ENCODE assay signal across 8 mouse cellular contexts in genomic region chr15:94590083-94590482, GRCm38 (mm10). TPM values are rescaled to one million over a fixed set of nuclear protein-coding genes. Genes with fewer than 3 reads are reported as not detected.
DNase-seq lines count a peak whose midpoint lies in the region; ATAC-seq and TF ChIP-seq lines count a peak whose summit lies in the region.

No protein-coding gene starts in this region.

- ATAC-seq in heart, postnatal 0 days (ENCODE audit: insufficient read depth, low read depth), result no peak
- ATAC-seq in hindbrain, embryonic 13.5 days (ENCODE audit: low FRiP score), result peak; percentile 41
- ATAC-seq in midbrain, embryonic 13.5 days, result no peak

- no peak for TF ChIP-seq POLR2A in bone marrow macrophage, adult 2 months (IDR thresholded peaks at IDR 0.05; ENCODE audit: borderline replicate concordance, low read depth, low read length)

- peaks cover 3% of the 10 kb centered on the region; the same call in 1 of the 2 replicates for H3K4me1 ChIP-seq in heart, postnatal 0 days (ENCODE audit: control insufficient read depth, insufficient read depth)
- peaks cover 34% of the 10 kb centered on the region for H3K4me1 ChIP-seq in bone marrow macrophage, adult 2 months (ENCODE audit: control insufficient read depth, insufficient read depth, low read length)
- peaks cover 13% of the 10 kb centered on the region for H3K4me1 ChIP-seq in hindbrain, embryonic 13.5 days (replicated peaks)
- H3K4me1 ChIP-seq in midbrain, embryonic 13.5 days (replicated peaks), result peaks cover 21% of the 10 kb centered on the region

- peak overlapping the region; percentile 59 for H3K4me2 ChIP-seq in heart, postnatal 0 days (ENCODE audit: low read depth, low read length)
- H3K4me2 ChIP-seq in hindbrain, embryonic 13.5 days, result peak overlapping the region; percentile 46
- peak overlapping the region; percentile 50 for H3K4me2 ChIP-seq in midbrain, embryonic 13.5 days (replicated peaks)

- no peak for TF ChIP-seq CTCF in heart, postnatal 0 days (IDR thresholded peaks at IDR 0.05; ENCODE audit: low read depth)
- no peak for TF ChIP-seq CTCF in bone marrow macrophage, adult 2 months (IDR thresholded peaks at IDR 0.05; ENCODE audit: low read depth, low read length)

- 11% methylated on average over 8 of the region's 8 CpGs for WGBS in heart, postnatal 0 days
- WGBS in hindbrain, embryonic 13.5 days, result 12% methylated on average over 8 of the region's 8 CpGs
- WGBS in midbrain, embryonic 13.5 days, result 13% methylated on average over 8 of the region's 8 CpGs

- H3K36me3 ChIP-seq in heart, postnatal 0 days (replicated peaks; ENCODE audit: control insufficient read depth, insufficient read depth, low read length), result peaks cover 14% of the 10 kb centered on the region
- H3K36me3 ChIP-seq in hindbrain, embryonic 13.5 days, result peaks cover 10% of the 10 kb centered on the region
- H3K36me3 ChIP-seq in midbrain, embryonic 13.5 days, result peaks cover 9% of the 10 kb centered on the region

- DNase-seq in heart, postnatal 0 days (ENCODE audit: low spot score), result no peak
- no peak for DNase-seq in heart, postnatal 10 days
- no peak for DNase-seq in left cerebral cortex, adult 18-20 months (ENCODE audit: low spot score in 2 of 2)
- no peak for DNase-seq in spleen, postnatal 4 days (ENCODE audit: low spot score in 2 of 2)
- DNase-seq in frontal cortex, postnatal 25 days (ENCODE audit: low spot score in 2 of 2), result no peak

- intact Hi-C loops in heart, postnatal 10 days (cut with DNase I), result no loop called here

- no peak overlapping the region for H3K27ac ChIP-seq in heart, postnatal 0 days (ENCODE audit: low read depth)
- peak overlapping the region; percentile 100 for H3K27ac ChIP-seq in bone marrow macrophage, adult 2 months (ENCODE audit: insufficient read depth, low read depth, low read length)
- H3K27ac ChIP-seq in hindbrain, embryonic 13.5 days, result peak overlapping the region; percentile 66
- no peak overlapping the region for H3K27ac ChIP-seq in midbrain, embryonic 13.5 days

- no peaks in the 10 kb centered on the region for H3K27me3 ChIP-seq in heart, postnatal 0 days (ENCODE audit: control insufficient read depth, insufficient read depth, low read length)
- no peaks in the 10 kb centered on the region for H3K27me3 ChIP-seq in hindbrain, embryonic 13.5 days
- no peaks in the 10 kb centered on the region for H3K27me3 ChIP-seq in midbrain, embryonic 13.5 days

- H3K4me3 ChIP-seq in heart, postnatal 0 days (ENCODE audit: low read depth, low read length), result peak overlapping the region; percentile 100
- peak overlapping the region; percentile 42; the same call in 1 of the 2 replicates for H3K4me3 ChIP-seq in bone marrow macrophage, adult 2 months (ENCODE audit: insufficient read depth, low read length)
- H3K4me3 ChIP-seq in hindbrain, embryonic 13.5 days, result peak overlapping the region; percentile 89
- peak overlapping the region; percentile 93 for H3K4me3 ChIP-seq in midbrain, embryonic 13.5 days (replicated peaks)

- H3K9ac ChIP-seq in heart, postnatal 0 days (replicated peaks; ENCODE audit: low read depth, low read length), result no peak overlapping the region
- H3K9ac ChIP-seq in hindbrain, embryonic 13.5 days, result peak overlapping the region; percentile 56
- peak overlapping the region; percentile 44; the same call in 1 of the 2 replicates for H3K9ac ChIP-seq in midbrain, embryonic 13.5 days (replicated peaks)

- TF ChIP-seq EP300 in heart, postnatal 0 days (IDR thresholded peaks at IDR 0.05; ENCODE audit: low read depth), result no peak

- no peaks in the 10 kb centered on the region for H3K9me3 ChIP-seq in heart, postnatal 0 days (replicated peaks; ENCODE audit: control insufficient read depth, low read length)
- H3K9me3 ChIP-seq in hindbrain, embryonic 13.5 days, result no peaks in the 10 kb centered on the region
- no peaks in the 10 kb centered on the region for H3K9me3 ChIP-seq in midbrain, embryonic 13.5 days

RNA-seq across cellular contexts. Expression of gene Twf1, which starts 0.4 kb away (rescaled TPM):
- 12.8 and 26.0 TPM in 2 replicates for total RNA-seq in heart, postnatal 0 days (2014; rRNA removed; ENCODE audit: low replicate concordance)
- polyA plus RNA-seq in heart, postnatal 0 days (2015; fragmentation: Nextera tagmentation; extraction: Ambion mirVana), result 28.3 and 30.7 TPM in 2 replicates
- total RNA-seq in heart, postnatal 10 days (2021), result 10 to 100 TPM; 35.4 to 45.2 TPM
- polyA plus RNA-seq in bone marrow macrophage, adult 2 months (2012; ENCODE audit: insufficient read depth, insufficient read length, missing spikeins), result 109 and 114 TPM in 2 replicates
- 92.3 and 94.9 TPM in 2 replicates for polyA plus RNA-seq in hindbrain, embryonic 13.5 days (2015; fragmentation: Nextera tagmentation; extraction: Ambion mirVana)
- polyA plus RNA-seq in midbrain, embryonic 13.5 days (2015; fragmentation: Nextera tagmentation; extraction: Ambion mirVana), result 97.1 and 103 TPM in 2 replicates
- 10 to 100 TPM; 40.5 to 41.0 TPM for total RNA-seq in left cerebral cortex, adult 18-20 months (2021)

RNA-seq across cellular contexts. Expression of gene Tmem117, which starts 38.9 kb away (rescaled TPM):
- 2.5 and 3.6 TPM in 2 replicates for total RNA-seq in heart, postnatal 0 days (2014; rRNA removed; ENCODE audit: low replicate concordance)
- polyA plus RNA-seq in heart, postnatal 0 days (2015; fragmentation: Nextera tagmentation; extraction: Ambion mirVana), result 2.5 and 3.5 TPM in 2 replicates
- total RNA-seq in heart, postnatal 10 days (2021), result 10 to 100 TPM; 11.3 to 12.1 TPM
- 0.54 and 0.79 TPM in 2 replicates for polyA plus RNA-seq in bone marrow macrophage, adult 2 months (2012; ENCODE audit: insufficient read depth, insufficient read length, missing spikeins)
- polyA plus RNA-seq in hindbrain, embryonic 13.5 days (2015; fragmentation: Nextera tagmentation; extraction: Ambion mirVana), result 6.9 and 7.4 TPM in 2 replicates
- 3.3 and 3.8 TPM in 2 replicates for polyA plus RNA-seq in midbrain, embryonic 13.5 days (2015; fragmentation: Nextera tagmentation; extraction: Ambion mirVana)
- total RNA-seq in left cerebral cortex, adult 18-20 months (2021), result 1 to 10 TPM; 5.8 to 7.2 TPM

RNA-seq across cellular contexts. Expression of gene Irak4, which starts 46.6 kb away (rescaled TPM):
- total RNA-seq in heart, postnatal 0 days (2014; rRNA removed; ENCODE audit: low replicate concordance), result 5.1 and 5.5 TPM in 2 replicates
- polyA plus RNA-seq in heart, postnatal 0 days (2015; fragmentation: Nextera tagmentation; extraction: Ambion mirVana), result 3.2 and 3.5 TPM in 2 replicates
- total RNA-seq in heart, postnatal 10 days (2021), result 1 to 10 TPM; 6.3 to 8.4 TPM
- polyA plus RNA-seq in bone marrow macrophage, adult 2 months (2012; ENCODE audit: insufficient read depth, insufficient read length, missing spikeins), result 45.1 and 46.4 TPM in 2 replicates
- 1.9 and 2.4 TPM in 2 replicates for polyA plus RNA-seq in hindbrain, embryonic 13.5 days (2015; fragmentation: Nextera tagmentation; extraction: Ambion mirVana)
- polyA plus RNA-seq in midbrain, embryonic 13.5 days (2015; fragmentation: Nextera tagmentation; extraction: Ambion mirVana), result 1.8 and 2.1 TPM in 2 replicates
- 1 to 10 TPM; 1.3 to 1.4 TPM for total RNA-seq in left cerebral cortex, adult 18-20 months (2021)

RNA-seq across cellular contexts. Expression of gene Pus7l, which starts 46.7 kb away (rescaled TPM):
- 1.1 and 8.0 TPM in 2 replicates for total RNA-seq in heart, postnatal 0 days (2014; rRNA removed; ENCODE audit: low replicate concordance)
- polyA plus RNA-seq in heart, postnatal 0 days (2015; fragmentation: Nextera tagmentation; extraction: Ambion mirVana), result 2.7 and 2.9 TPM in 2 replicates
- total RNA-seq in heart, postnatal 10 days (2021), result 1 to 10 TPM; 2.9 to 3.1 TPM
- 2.1 and 3.2 TPM in 2 replicates for polyA plus RNA-seq in bone marrow macrophage, adult 2 months (2012; ENCODE audit: insufficient read depth, insufficient read length, missing spikeins)
- 6.9 and 7.2 TPM in 2 replicates for polyA plus RNA-seq in hindbrain, embryonic 13.5 days (2015; fragmentation: Nextera tagmentation; extraction: Ambion mirVana)
- 5.2 and 5.3 TPM in 2 replicates for polyA plus RNA-seq in midbrain, embryonic 13.5 days (2015; fragmentation: Nextera tagmentation; extraction: Ambion mirVana)
- 1 to 10 TPM; 2.4 to 3.0 TPM for total RNA-seq in left cerebral cortex, adult 18-20 months (2021)

Comparison
In these comparisons a context has a peak if more than half of its experiments do, and no peak if none do; other contexts are left out.
1. H3K27ac ChIP-seq: peak in bone marrow macrophage, adult 2 months (single experiment) and hindbrain, embryonic 13.5 days (single experiment); none in heart, postnatal 0 days (single experiment) and midbrain, embryonic 13.5 days (single experiment).
2. H3K4me3 ChIP-seq: peak in every context shown above with its lines; median percentile 100 in heart, postnatal 0 days; 93 in midbrain, embryonic 13.5 days; 89 in hindbrain, embryonic 13.5 days; 42 in bone marrow macrophage, adult 2 months.
3. RNA of gene Irak4, which starts 46.6 kb away (polyA plus RNA-seq): 45.1 to 46.4 TPM in bone marrow macrophage, adult 2 months; 3.2 to 3.5 TPM in heart, postnatal 0 days, 1.8 to 2.1 TPM in midbrain, embryonic 13.5 days and 1.9 to 2.4 TPM in hindbrain, embryonic 13.5 days; every median in the first group is over 10 times any median in the second.
4. Peak in every context shown above with its lines, with median percentiles within 50 percentile points of each other: H3K4me2 ChIP-seq.